7 mouse cellular contexts compared by ENCODE assay signal in the genomic region with DNA sequence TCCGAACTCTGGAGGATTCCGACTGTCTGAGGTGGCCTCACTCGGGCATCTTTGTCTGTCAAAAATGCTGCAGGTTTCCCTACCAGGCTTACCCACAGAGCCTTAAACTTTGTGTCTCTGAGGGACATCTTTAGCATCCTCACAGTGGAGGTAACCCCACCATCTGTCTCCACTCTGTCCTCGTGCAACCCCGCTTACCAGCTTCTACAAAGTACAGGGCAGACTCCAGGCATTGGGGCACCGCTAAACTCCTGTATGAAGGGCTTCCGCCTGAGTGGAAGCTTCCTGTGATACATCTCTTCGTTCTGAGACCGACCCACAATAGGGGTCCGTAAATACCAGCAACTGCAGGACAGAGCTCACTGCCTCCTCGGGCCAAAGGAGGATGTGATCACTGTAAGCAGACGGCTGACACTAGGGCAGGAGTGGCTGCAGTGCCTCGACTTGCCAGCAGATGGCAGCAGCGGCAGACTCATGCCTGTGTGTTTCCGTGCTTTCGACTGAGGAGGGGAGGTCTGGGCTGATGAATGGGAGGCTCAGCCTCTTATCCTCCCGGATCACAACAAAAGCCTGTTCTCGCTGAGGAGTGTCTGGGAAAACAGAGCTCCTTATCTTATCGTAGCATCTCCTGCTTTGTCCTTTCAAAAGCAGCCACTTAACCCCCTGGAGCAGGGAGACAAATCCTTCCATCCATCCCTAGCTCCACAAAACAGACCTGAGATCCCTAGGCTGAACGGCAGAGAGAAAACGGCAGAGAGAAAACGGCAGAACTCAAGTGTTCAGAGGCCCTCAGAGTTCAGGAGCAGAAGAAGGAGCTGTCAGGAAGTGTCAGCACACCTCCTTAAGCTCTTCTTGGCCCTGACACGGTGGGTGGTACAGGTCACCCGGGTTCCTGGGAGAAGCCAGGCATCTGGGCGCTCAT.
A peak's percentile ranks its signal among the peaks of the same experiment; 100 is the strongest.
DNase-seq lines count a peak whose midpoint lies in the region; ATAC-seq and TF ChIP-seq lines count a peak whose summit lies in the region.

No protein-coding gene starts in this region.

- TF ChIP-seq CTCF in intestine, postnatal 0 days (IDR thresholded peaks at IDR 0.05; ENCODE audit: low read depth), result peak; percentile 100

- no peaks in the 10 kb centered on the region for H3K27me3 ChIP-seq in intestine, postnatal 0 days (replicated peaks; ENCODE audit: control insufficient read depth, insufficient read depth, low read length)
- H3K27me3 ChIP-seq in midbrain, embryonic 13.5 days, result peaks cover 22% of the 10 kb centered on the region

- H3K4me2 ChIP-seq in intestine, postnatal 0 days (replicated peaks; ENCODE audit: low read depth), result peak overlapping the region; percentile 47
- peak overlapping the region; percentile 53 for H3K4me2 ChIP-seq in midbrain, embryonic 13.5 days (replicated peaks)

- no peak overlapping the region for H3K9ac ChIP-seq in intestine, postnatal 0 days (ENCODE audit: low read depth, low read length)
- H3K9ac ChIP-seq in midbrain, embryonic 13.5 days (replicated peaks), result peak overlapping the region; percentile 45; the same call in 1 of the 2 replicates

- WGBS in intestine, postnatal 0 days, result 22% methylated on average over 25 of the region's 25 CpGs
- WGBS in midbrain, embryonic 13.5 days, result 20% methylated on average over 25 of the region's 25 CpGs

- intact Hi-C loops in left cerebral cortex, postnatal 36 days (cut with DNase I), result loop anchor here (5.0 to 10.0 kb wide), 2 partner anchors 481 to 843 kb away; a partner anchor contains a TSS

- no peaks in the 10 kb centered on the region for H3K36me3 ChIP-seq in intestine, postnatal 0 days (ENCODE audit: control insufficient read depth, insufficient read depth)
- no peaks in the 10 kb centered on the region for H3K36me3 ChIP-seq in midbrain, embryonic 13.5 days

- ATAC-seq in granulocyte monocyte progenitor cell, adult 5-6 weeks (replicated peaks; ENCODE audit: poor library complexity, severe bottlenecking), result peak; percentile 95
- peak; percentile 67; the same call in 1 of the 2 replicates for ATAC-seq in intestine, postnatal 0 days
- ATAC-seq in midbrain, embryonic 13.5 days, result peak; percentile 89

- 0 out of 2 replicates have a peak overlapping the region, but pooled peaks have one; percentile 7 for H3K4me3 ChIP-seq in intestine, postnatal 0 days (ENCODE audit: low read depth, low read length)
- peak overlapping the region; percentile 24 for H3K4me3 ChIP-seq in midbrain, embryonic 13.5 days (replicated peaks)

- no peaks in the 10 kb centered on the region for H3K9me3 ChIP-seq in intestine, postnatal 0 days (ENCODE audit: control insufficient read depth)
- no peaks in the 10 kb centered on the region for H3K9me3 ChIP-seq in midbrain, embryonic 13.5 days

- no peak overlapping the region for H3K27ac ChIP-seq in intestine, postnatal 0 days (ENCODE audit: low read depth, low read length)
- peak overlapping the region; percentile 55; the same call in 1 of the 2 replicates for H3K27ac ChIP-seq in midbrain, embryonic 13.5 days

- H3K4me1 ChIP-seq in intestine, postnatal 0 days (replicated peaks; ENCODE audit: control insufficient read depth, insufficient read depth, low read length), result 0 out of 2 replicates have a peak, but pooled peaks cover 5% of the 10 kb centered on the region
- peaks cover 9% of the 10 kb centered on the region for H3K4me1 ChIP-seq in midbrain, embryonic 13.5 days (replicated peaks)

- DNase-seq in adrenal gland, adult 8-10 months, result peak; percentile 74
- DNase-seq in embryo, embryonic 9.5 days (ENCODE audit: extremely low spot score), result peak; percentile 95
- DNase-seq in left cerebral cortex, postnatal 36 days (ENCODE audit: low spot score in 2 of 2), result peak; percentile 82 to 89
- peak; percentile 61 to 87 for DNase-seq in spleen, adult 18-20 months
